Mouse (Mus musculus): ENCODE data around the gene Dcaf11. TPM values are rescaled to one million over a fixed set of nuclear protein-coding genes. Genes with fewer than 3 reads are reported as not detected.

Dcaf11 gene
- polyA plus RNA-seq, 1 experiment from 2014 or later = 102 TPM

- peak; percentile 95 for ATAC-seq
- H3K36me3 ChIP-seq (ENCODE audit: control insufficient read depth, insufficient read depth, low read length) = peaks cover 27% of the 10 kb centered on the region
- no peaks in the 10 kb centered on the region for H3K27me3 ChIP-seq (replicated peaks; ENCODE audit: control insufficient read depth, insufficient read depth, low read length)
- peak overlapping the region; percentile 64 for H3K4me2 ChIP-seq (ENCODE audit: low read depth, low read length)
- WGBS = 13% methylated on average over 19 of the region's 19 CpGs
- H3K9me3 ChIP-seq (ENCODE audit: control insufficient read depth, low read length) = no peaks in the 10 kb centered on the region
- peaks cover 8% of the 10 kb centered on the region; the same call in 1 of the 2 replicates for H3K4me1 ChIP-seq (ENCODE audit: control insufficient read depth, insufficient read depth, low read length)
- H3K27ac ChIP-seq (ENCODE audit: low read length) = peak overlapping the region; percentile 84
- peak overlapping the region; percentile 48 for H3K4me3 ChIP-seq (ENCODE audit: low read length)
- H3K9ac ChIP-seq (ENCODE audit: low read depth, low read length) = peak overlapping the region; percentile 70
These were observed 44.1 kb downstream of the Dcaf11 start for GRCm38 (mm10) chr14:55603633-55604576.

DNA sequence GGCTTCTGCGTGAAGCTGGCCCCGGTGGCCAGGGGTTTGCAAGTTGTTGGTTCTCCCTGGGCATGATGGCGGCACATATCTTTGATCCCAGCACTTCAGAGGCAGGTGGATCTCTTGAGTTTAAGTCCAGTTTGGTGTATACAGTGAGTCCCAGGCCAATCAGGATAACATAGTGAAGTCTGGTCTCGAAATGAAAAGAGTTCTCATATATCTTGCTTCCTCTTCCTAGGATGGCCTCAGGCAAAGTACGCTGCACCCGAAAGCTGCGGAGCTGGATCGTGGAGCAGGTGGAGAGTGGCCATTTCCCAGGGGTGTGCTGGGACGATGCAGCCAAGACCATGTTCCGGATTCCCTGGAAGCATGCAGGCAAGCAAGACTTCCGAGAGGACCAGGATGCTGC lies 45.0 kb downstream of the Dcaf11 start:
- WGBS = 90% methylated on average over 11 of the region's 11 CpGs
- peaks cover 21% of the 10 kb centered on the region for H3K36me3 ChIP-seq (ENCODE audit: control insufficient read depth, insufficient read depth, low read length)

GRCm38 (mm10) chr14:55605743-55606459 lies 46.1 kb downstream of the Dcaf11 start:
- peaks cover 15% of the 10 kb centered on the region for H3K36me3 ChIP-seq (ENCODE audit: control insufficient read depth, insufficient read depth, low read length)
- WGBS = 94% methylated on average over 16 of the region's 16 CpGs
- ATAC-seq = no peak

More for the DNA sequence above, 45.0 kb downstream of the Dcaf11 start:
- Histone ChIP-seq H3K27me3 (replicated peaks; ENCODE audit: control insufficient read depth, insufficient read depth, low read length) (no peaks in the 10 kb centered on the region), H3K27ac (ENCODE audit: low read length) (no peak overlapping the region), H3K9ac (ENCODE audit: low read depth, low read length) (no peak overlapping the region), H3K4me1 (ENCODE audit: control insufficient read depth, insufficient read depth, low read length) (peaks cover 8% of the 10 kb centered on the region; the same call in 1 of the 2 replicates), H3K4me3 (ENCODE audit: low read length) (0 out of 2 replicates have a peak overlapping the region, but pooled peaks have one; percentile 0), H3K4me2 (ENCODE audit: low read depth, low read length) (0 out of 2 replicates have a peak overlapping the region, but pooled peaks have one; percentile 17), H3K9me3 (ENCODE audit: control insufficient read depth, low read length) (no peaks in the 10 kb centered on the region)
- no peak for ATAC-seq

DNA sequence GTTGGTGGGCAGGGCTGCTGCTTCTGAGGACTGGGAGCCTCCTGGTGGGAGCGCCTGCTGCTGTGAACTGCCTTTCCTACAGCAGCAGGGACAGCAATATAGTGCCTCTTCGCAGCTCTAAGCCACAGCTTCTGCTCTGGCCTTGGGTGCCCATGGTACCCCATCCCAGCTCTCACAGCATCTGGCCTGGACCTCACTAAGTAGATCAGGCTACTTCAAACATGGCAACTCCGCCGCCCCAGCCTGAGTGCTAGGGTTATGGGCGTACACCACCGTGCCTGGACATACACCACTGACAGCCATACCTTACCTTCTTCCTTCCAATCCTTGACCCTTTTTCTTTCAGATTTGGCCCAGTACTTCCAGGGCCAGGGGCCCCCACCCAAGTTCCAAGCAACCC lies 48.5 kb downstream of the Dcaf11 start:
- Histone ChIP-seq H3K36me3 (ENCODE audit: control insufficient read depth, insufficient read depth, low read length) (peaks cover 10% of the 10 kb centered on the region), H3K27ac (ENCODE audit: low read length) (no peak overlapping the region), H3K9ac (ENCODE audit: low read depth, low read length) (no peak overlapping the region), H3K4me3 (ENCODE audit: low read length) (no peak overlapping the region), H3K9me3 (ENCODE audit: control insufficient read depth, low read length) (no peaks in the 10 kb centered on the region), H3K4me2 (ENCODE audit: low read depth, low read length) (no peak overlapping the region), H3K4me1 (ENCODE audit: control insufficient read depth, insufficient read depth, low read length) (peaks cover 8% of the 10 kb centered on the region; the same call in 1 of the 2 replicates), H3K27me3 (replicated peaks; ENCODE audit: control insufficient read depth, insufficient read depth, low read length) (no peaks in the 10 kb centered on the region)
- ATAC-seq = no peak
- WGBS = 96% methylated on average over 6 of the region's 6 CpGs

More at GRCm38 (mm10) chr14:55605743-55606459, 46.1 kb downstream of the Dcaf11 start:
- Histone ChIP-seq H3K9ac (ENCODE audit: low read depth, low read length) (no peak overlapping the region), H3K4me1 (ENCODE audit: control insufficient read depth, insufficient read depth, low read length) (peaks cover 8% of the 10 kb centered on the region; the same call in 1 of the 2 replicates), H3K4me2 (ENCODE audit: low read depth, low read length) (no peak overlapping the region), H3K9me3 (ENCODE audit: control insufficient read depth, low read length) (no peaks in the 10 kb centered on the region), H3K4me3 (ENCODE audit: low read length) (no peak overlapping the region), H3K27ac (ENCODE audit: low read length) (no peak overlapping the region), H3K27me3 (replicated peaks; ENCODE audit: control insufficient read depth, insufficient read depth, low read length) (no peaks in the 10 kb centered on the region)

GRCm38 (mm10) chr14:55613346-55613745 lies 53.5 kb downstream of the Dcaf11 start:
- H3K27me3 ChIP-seq (replicated peaks; ENCODE audit: control insufficient read depth, insufficient read depth, low read length) = no peaks in the 10 kb centered on the region
- no peak for ATAC-seq
- H3K27ac ChIP-seq (ENCODE audit: low read length) = no peak overlapping the region
- H3K4me3 ChIP-seq (ENCODE audit: low read length) = no peak overlapping the region
- H3K9me3 ChIP-seq (ENCODE audit: control insufficient read depth, low read length) = no peaks in the 10 kb centered on the region
- peaks cover 3% of the 10 kb centered on the region; the same call in 1 of the 2 replicates for H3K4me1 ChIP-seq (ENCODE audit: control insufficient read depth, insufficient read depth, low read length)
- 70% methylated on average over 6 of the region's 6 CpGs for WGBS
- H3K36me3 ChIP-seq (ENCODE audit: control insufficient read depth, insufficient read depth, low read length) = peaks cover 5% of the 10 kb centered on the region; the same call in 1 of the 2 replicates
- H3K9ac ChIP-seq (ENCODE audit: low read depth, low read length) = no peak overlapping the region
- H3K4me2 ChIP-seq (ENCODE audit: low read depth, low read length) = no peak overlapping the region

- no peak for ATAC-seq
- Histone ChIP-seq H3K27me3 (replicated peaks; ENCODE audit: control insufficient read depth, insufficient read depth, low read length) (no peaks in the 10 kb centered on the region), H3K9ac (ENCODE audit: low read depth, low read length) (no peak overlapping the region), H3K4me3 (ENCODE audit: low read length) (no peak overlapping the region), H3K36me3 (ENCODE audit: control insufficient read depth, insufficient read depth, low read length) (no peaks in the 10 kb centered on the region), H3K27ac (ENCODE audit: low read length) (no peak overlapping the region), H3K4me1 (ENCODE audit: control insufficient read depth, insufficient read depth, low read length) (peaks cover 9% of the 10 kb centered on the region; the same call in 1 of the 2 replicates), H3K9me3 (ENCODE audit: control insufficient read depth, low read length) (no peaks in the 10 kb centered on the region), H3K4me2 (ENCODE audit: low read depth, low read length) (no peak overlapping the region)
- WGBS = 74% methylated on average over 7 of the region's 7 CpGs
These were observed 54.9 kb downstream of the Dcaf11 start for GRCm38 (mm10) chr14:55614565-55615178.

- no peaks in the 10 kb centered on the region for H3K27me3 ChIP-seq (replicated peaks; ENCODE audit: control insufficient read depth, insufficient read depth, low read length)
- H3K9ac ChIP-seq (ENCODE audit: low read depth, low read length) = no peak overlapping the region
- no peak overlapping the region for H3K4me2 ChIP-seq (ENCODE audit: low read depth, low read length)
- ATAC-seq = no peak
- H3K4me3 ChIP-seq (ENCODE audit: low read length) = no peak overlapping the region
- WGBS = 35% methylated on average over 2 of the region's 2 CpGs
- no peaks in the 10 kb centered on the region for H3K9me3 ChIP-seq (ENCODE audit: control insufficient read depth, low read length)
- peaks cover 9% of the 10 kb centered on the region; the same call in 1 of the 2 replicates for H3K4me1 ChIP-seq (ENCODE audit: control insufficient read depth, insufficient read depth, low read length)
- no peak overlapping the region for H3K27ac ChIP-seq (ENCODE audit: low read length)
- no peaks in the 10 kb centered on the region for H3K36me3 ChIP-seq (ENCODE audit: control insufficient read depth, insufficient read depth, low read length)
These were observed 56.1 kb downstream of the Dcaf11 start for GRCm38 (mm10) chr14:55615876-55616275.

DNA sequence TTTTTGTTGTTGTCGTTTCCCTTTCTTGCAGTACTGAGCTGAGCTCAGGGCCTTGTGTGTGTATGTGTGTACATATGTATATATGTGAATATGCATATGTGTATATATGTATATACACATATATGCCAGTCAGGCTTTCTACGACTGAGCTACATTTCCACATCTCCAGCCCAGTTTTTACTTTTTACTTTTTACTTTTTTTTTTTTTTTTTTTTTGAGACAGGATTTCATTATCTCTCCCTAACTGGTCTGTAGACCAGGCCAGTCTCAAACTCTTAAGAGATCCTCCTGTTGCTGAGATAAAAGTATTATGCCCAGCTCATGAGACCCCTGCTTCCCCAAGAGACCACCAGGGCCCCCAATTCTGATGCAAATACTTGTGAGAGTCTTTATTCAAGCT lies 57.0 kb downstream of the Dcaf11 start:
- no peak overlapping the region for H3K4me3 ChIP-seq (ENCODE audit: low read length)

More for the DNA sequence above, 57.0 kb downstream of the Dcaf11 start:
- H3K9ac ChIP-seq (ENCODE audit: low read depth, low read length) = no peak overlapping the region
- WGBS = 86% methylated on average over 2 of the region's 2 CpGs
- no peak overlapping the region for H3K4me2 ChIP-seq (ENCODE audit: low read depth, low read length)
- H3K9me3 ChIP-seq (ENCODE audit: control insufficient read depth, low read length) = no peaks in the 10 kb centered on the region
- no peak overlapping the region for H3K27ac ChIP-seq (ENCODE audit: low read length)
- H3K27me3 ChIP-seq (replicated peaks; ENCODE audit: control insufficient read depth, insufficient read depth, low read length) = no peaks in the 10 kb centered on the region
- ATAC-seq = no peak
- peaks cover 9% of the 10 kb centered on the region; the same call in 1 of the 2 replicates for H3K4me1 ChIP-seq (ENCODE audit: control insufficient read depth, insufficient read depth, low read length)
- H3K36me3 ChIP-seq (ENCODE audit: control insufficient read depth, insufficient read depth, low read length) = no peaks in the 10 kb centered on the region

Data from intestine, embryonic 16.5 days (tissue).